Mouse (Mus musculus) spleen, adult 2 months (tissue): ENCODE measurements around the gene Clpb.

Experiments
- CTCF ChIP-seq: fragments of 200-500 bp; IDR thresholded peaks from 2 replicates; pipeline ENCODE4 v1.5.1; 2011; ENCODE audit warnings: mild to moderate bottlenecking, inconsistent platforms; ENCODE audit not compliant: insufficient read depth, insufficient read length, insufficient replicate concordance; ENCODE audit errors: extremely low read depth
- POLR2A ChIP-seq: fragments of 200-500 bp; IDR thresholded peaks from 2 replicates; pipeline ENCODE4 v1.6.1; 2011; ENCODE audit warnings: low read depth, low read length, inconsistent platforms

GRCm38 (mm10) chr7:101725081-101725480 lies 61.6 kb downstream of the Clpb start:
- TF ChIP-seq POLR2A: no peak
- TF ChIP-seq CTCF: no peak
